Mouse (Mus musculus) heart, postnatal 0 days (tissue): ENCODE data around the gene Elmod1. TPM values are rescaled to one million over a fixed set of nuclear protein-coding genes. Genes with fewer than 3 reads are reported as not detected.

ENCODE experiments used
- ATAC-seq: fragments of 200-750 bp; cut with Nextera tagmentation; 2 replicates; pipeline ENCODE4 v1.8.0; 2017; ENCODE audit warnings: low read depth, moderate number of reproducible peaks, moderate library complexity; ENCODE audit not compliant: insufficient read depth
- DNase-seq: peaks from one replicate; pipeline ENCODE4 v3.0.0-alpha.2; 2016; ENCODE audit warnings: low spot score
- H3K27ac ChIP-seq: fragments of 300-500 bp; sonication (generic); 2 replicates; pipeline ENCODE4 v1.5.1; 2014; ENCODE audit warnings: low read depth, mild to moderate bottlenecking
- H3K27me3 ChIP-seq: fragments of 300-500 bp; sonication (generic); 2 replicates; pipeline ENCODE4 v1.6.1; 2014; ENCODE audit warnings: low read length, mixed read lengths; ENCODE audit not compliant: control insufficient read depth, insufficient read depth
- H3K36me3 ChIP-seq: fragments of 300-500 bp; sonication (generic); replicated peaks from 2 replicates; pipeline ENCODE4 v1.6.1; 2014; ENCODE audit warnings: low read length, mixed read lengths; ENCODE audit not compliant: control insufficient read depth, insufficient read depth
- H3K4me1 ChIP-seq: fragments of 300-500 bp; sonication (generic); 2 replicates; pipeline ENCODE4 v1.6.1; 2014; ENCODE audit warnings: antibody characterized with exemption; ENCODE audit not compliant: control insufficient read depth, insufficient read depth
- H3K4me2 ChIP-seq: fragments of 300-500 bp; sonication (generic); 2 replicates; pipeline ENCODE4 v1.6.1; 2014; ENCODE audit warnings: low read depth, mild to moderate bottlenecking, low read length, moderate library complexity
- H3K4me3 ChIP-seq: fragments of 300-500 bp; sonication (generic); 2 replicates; pipeline ENCODE4 v1.5.1; 2014; ENCODE audit warnings: low read depth, low read length
- H3K9ac ChIP-seq: fragments of 300-500 bp; sonication (generic); replicated peaks from 2 replicates; pipeline ENCODE4 v1.6.1; 2014; ENCODE audit warnings: low read depth, low read length, mixed read lengths
- H3K9me3 ChIP-seq: fragments of 300-500 bp; sonication (generic); replicated peaks from 2 replicates; pipeline ENCODE4 v1.6.1; 2016; ENCODE audit warnings: low read length; ENCODE audit not compliant: control insufficient read depth
- CTCF ChIP-seq: IDR thresholded peaks from 2 replicates; pipeline ENCODE4 v1.5.1; 2016; ENCODE audit warnings: antibody characterized with exemption, control low read depth, low read depth
- EP300 ChIP-seq: IDR thresholded peaks from 2 replicates; pipeline ENCODE4 v1.6.1; 2016; ENCODE audit warnings: antibody characterized with exemption, low read depth
- WGBS: fragments of 180-500 bp; shearing (Covaris S2); extraction: QIAGEN DNeasy Blood & Tissue Kit; methylation state at CpG from one replicate; pipeline ENCODE4 v1.1.7; 2014; 5-methylcytosine and 5-hydroxymethylcytosine counted together
- polyA plus RNA-seq: library from polyadenylated mRNA; unstranded; fragments of >200 nt; fragmentation: Nextera tagmentation; extraction: Ambion mirVana; gene quantifications from 2 replicates; pipeline ENCODE4 v1.2.1, GENCODE M21; 2015
- total RNA-seq: library from RNA; depleted of rRNA; stranded (reverse); fragments of >200 nt; gene quantifications from 2 replicates; pipeline ENCODE4 v1.2.3, GENCODE M21; 2014; ENCODE audit warnings: low replicate concordance

The Elmod1 gene
- total and polyA plus RNA-seq, 2 experiments from 2014 or later: 0.30 to 0.53 TPM

DNA sequence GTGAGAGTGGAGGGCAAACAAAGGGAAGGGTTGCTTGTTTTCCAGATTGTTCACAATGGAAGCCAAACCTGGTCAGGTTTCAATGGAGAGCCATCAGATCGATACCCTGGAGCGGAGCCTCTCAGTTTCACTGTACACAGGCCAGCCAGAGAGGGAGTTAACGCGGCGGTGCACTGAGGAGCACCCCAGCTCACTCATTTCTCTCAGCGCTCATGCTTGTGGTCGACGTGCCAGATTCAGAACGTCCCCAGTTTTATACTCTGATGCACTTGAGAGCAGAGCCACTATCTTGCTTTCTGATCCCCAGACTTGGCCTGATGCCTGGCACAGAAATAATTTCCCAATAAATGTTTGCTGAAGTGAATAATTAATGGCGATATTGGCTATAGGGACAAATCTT, 68.3 kb downstream of the Elmod1 start:
- DNase-seq (no peak), ATAC-seq (no peak)
- TF ChIP-seq EP300: no peak
- TF ChIP-seq CTCF: no peak
- H3K36me3 ChIP-seq: no peaks in the 10 kb centered on the region
- H3K4me3 ChIP-seq: no peak overlapping the region
- no peak overlapping the region for H3K27ac ChIP-seq
- no peak overlapping the region for H3K9ac ChIP-seq
- no peak overlapping the region for H3K4me2 ChIP-seq
- H3K27me3 ChIP-seq: no peaks in the 10 kb centered on the region
- no peaks in the 10 kb centered on the region for H3K4me1 ChIP-seq
- H3K9me3 ChIP-seq: no peaks in the 10 kb centered on the region
- 86% methylated on average over 10 of the region's 10 CpGs for WGBS

- no peak for DNase-seq
- no peaks in the 10 kb centered on the region for H3K27me3 ChIP-seq
- no peak overlapping the region for H3K9ac ChIP-seq
- H3K9me3 ChIP-seq: no peaks in the 10 kb centered on the region
- no peak for ATAC-seq
- H3K4me3 ChIP-seq: no peak overlapping the region
- H3K4me1 ChIP-seq: no peaks in the 10 kb centered on the region
- TF ChIP-seq CTCF (peak; percentile 10; the same call in 1 of the 2 replicates), EP300 (no peak)
- H3K36me3 ChIP-seq: no peaks in the 10 kb centered on the region
- 46% methylated on average over 3 of the region's 3 CpGs for WGBS
- no peak overlapping the region for H3K27ac ChIP-seq
- no peak overlapping the region for H3K4me2 ChIP-seq
These were observed 69.7 kb downstream of the Elmod1 start for GRCm38 (mm10) chr9:53905418-53905817.

DNA sequence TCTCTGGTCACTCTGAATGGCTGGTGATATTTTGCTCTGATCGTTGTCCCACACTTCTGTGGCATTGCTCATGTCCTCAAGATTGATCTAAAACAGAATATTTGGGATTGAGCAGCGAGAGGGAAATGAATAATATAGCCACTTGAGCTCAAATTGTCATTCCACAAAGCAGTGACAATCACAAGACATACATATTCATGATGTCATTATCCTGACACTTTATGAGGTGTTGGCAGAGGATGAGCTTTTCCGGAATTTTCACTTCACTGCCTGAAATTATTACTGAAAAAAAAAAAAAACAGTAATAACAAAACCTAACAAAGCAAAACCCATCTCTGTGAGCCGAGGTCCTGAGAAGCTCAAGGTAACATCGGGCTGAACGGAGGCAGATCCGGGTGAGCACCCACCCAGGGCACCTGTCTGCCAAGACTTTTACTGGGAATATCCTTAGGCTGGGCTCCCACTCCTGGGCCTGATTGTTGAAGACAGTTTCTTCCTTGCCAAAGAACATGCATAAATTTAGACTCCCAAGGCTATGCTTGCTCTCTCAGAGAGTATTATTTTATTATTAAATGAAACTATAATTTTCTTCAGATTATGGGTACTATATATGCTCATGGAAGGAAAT, 71.8 kb downstream of the Elmod1 start:
- H3K4me1 ChIP-seq: no peaks in the 10 kb centered on the region
- H3K9ac ChIP-seq: no peak overlapping the region
- DNase-seq: no peak
- H3K36me3 ChIP-seq: no peaks in the 10 kb centered on the region
- no peak for TF ChIP-seq EP300
- H3K4me2 ChIP-seq: no peak overlapping the region
- WGBS: 80% methylated on average over 7 of the region's 7 CpGs
- H3K27me3 ChIP-seq: no peaks in the 10 kb centered on the region
- H3K27ac ChIP-seq: no peak overlapping the region
- no peaks in the 10 kb centered on the region for H3K9me3 ChIP-seq
- no peak overlapping the region for H3K4me3 ChIP-seq
- ATAC-seq: no peak

- Histone ChIP-seq H3K36me3 (no peaks in the 10 kb centered on the region), H3K4me2 (no peak overlapping the region), H3K27me3 (no peaks in the 10 kb centered on the region), H3K4me3 (no peak overlapping the region), H3K4me1 (no peaks in the 10 kb centered on the region), H3K9me3 (no peaks in the 10 kb centered on the region), H3K9ac (no peak overlapping the region), H3K27ac (no peak overlapping the region)
- TF ChIP-seq EP300: no peak
- TF ChIP-seq CTCF: no peak
- DNase-seq (no peak), ATAC-seq (no peak)
- 75% methylated on average over 6 of the region's 6 CpGs for WGBS
These were observed 75.3 kb downstream of the Elmod1 start for GRCm38 (mm10) chr9:53899836-53900235.

DNA sequence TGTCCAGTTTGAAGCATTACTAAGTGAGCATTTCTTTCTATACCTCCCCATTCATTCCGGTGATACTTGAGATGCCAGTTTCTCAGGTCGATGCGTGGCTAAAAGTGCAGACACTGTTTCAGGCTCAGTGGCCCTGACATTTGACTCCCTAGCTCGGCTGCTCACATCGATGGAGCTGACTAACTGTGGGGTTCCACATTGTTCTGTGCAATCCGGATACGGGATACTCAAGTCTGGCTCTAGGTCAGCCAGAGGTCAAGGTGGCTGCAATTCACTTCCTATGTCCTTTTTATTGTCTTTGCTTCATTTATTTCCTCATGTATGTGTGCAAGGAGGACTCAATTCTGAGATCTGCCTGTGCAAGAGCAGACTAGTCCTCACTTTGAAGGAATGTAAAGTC, 79.3 kb downstream of the Elmod1 start:
- DNase-seq (no peak), ATAC-seq (no peak)

GRCm38 (mm10) chr9:53890075-53890474, 85.0 kb downstream of the Elmod1 start:
- Histone ChIP-seq H3K4me3 (no peak overlapping the region), H3K9me3 (no peaks in the 10 kb centered on the region), H3K4me2 (no peak overlapping the region), H3K4me1 (no peaks in the 10 kb centered on the region), H3K27ac (no peak overlapping the region), H3K9ac (no peak overlapping the region), H3K36me3 (no peaks in the 10 kb centered on the region), H3K27me3 (no peaks in the 10 kb centered on the region)
- DNase-seq: no peak
- ATAC-seq: no peak
- TF ChIP-seq EP300 (no peak), CTCF (peak; percentile 63)
- WGBS: 0% methylated on average over 1 of the region's 1 CpGs

More for the DNA sequence above, 79.3 kb downstream of the Elmod1 start:
- H3K4me1 ChIP-seq: no peaks in the 10 kb centered on the region
- no peaks in the 10 kb centered on the region for H3K27me3 ChIP-seq
- no peak overlapping the region for H3K4me2 ChIP-seq
- no peak overlapping the region for H3K9ac ChIP-seq
- H3K9me3 ChIP-seq: no peaks in the 10 kb centered on the region
- no peak for TF ChIP-seq EP300
- WGBS: 70% methylated on average over 7 of the region's 7 CpGs
- H3K4me3 ChIP-seq: no peak overlapping the region
- H3K27ac ChIP-seq: no peak overlapping the region
- no peaks in the 10 kb centered on the region for H3K36me3 ChIP-seq
